Mouse (Mus musculus): ENCODE data around the gene Bmpr2. TPM values are rescaled to one million over a fixed set of nuclear protein-coding genes. Genes with fewer than 3 reads are reported as not detected.

Bmpr2 gene
- polyA plus RNA-seq, 1 experiment from 2014 or later, result 10.1 TPM

DNA sequence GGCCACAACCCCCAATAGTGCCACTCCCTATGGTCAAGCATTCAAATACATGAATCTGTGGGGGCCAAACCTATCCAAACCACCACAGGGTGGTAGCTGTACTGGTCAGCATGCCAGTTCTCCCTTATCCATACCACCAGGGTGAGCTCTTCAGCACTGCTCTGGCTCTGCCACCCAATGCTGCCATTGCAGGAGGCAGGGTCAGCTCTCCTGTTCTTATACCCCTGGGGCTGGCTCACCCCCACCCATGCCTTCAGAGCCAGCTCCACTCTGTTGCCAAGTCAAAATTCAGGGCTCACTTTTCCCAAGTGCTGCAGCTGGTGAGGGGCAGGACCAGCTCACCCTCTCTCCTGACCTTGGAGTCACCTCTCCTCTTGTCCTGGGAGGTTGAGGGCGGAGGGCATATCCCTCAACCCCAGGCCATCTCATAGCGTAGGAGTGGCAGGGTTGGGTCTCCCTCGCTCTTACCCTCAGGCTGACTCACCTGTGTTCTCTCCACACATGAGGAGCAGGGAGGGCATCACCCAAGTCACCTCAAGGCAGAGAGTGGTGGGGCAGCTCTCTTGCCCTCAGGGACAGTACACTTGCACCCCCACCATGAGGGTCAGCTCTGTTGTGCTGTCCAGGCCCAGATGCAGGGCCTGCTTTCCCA is 162.9 kb downstream of the Bmpr2 start:
- ATAC-seq, result peak; percentile 27; the same call in 1 of the 2 replicates
- Histone ChIP-seq H3K36me3 (ENCODE audit: control insufficient read depth, insufficient read depth, low read length) (no peaks in the 10 kb centered on the region), H3K4me2 (ENCODE audit: low read length) (no peak overlapping the region), H3K9ac (ENCODE audit: low read depth, low read length) (no peak overlapping the region), H3K27ac (ENCODE audit: low read depth, low read length) (no peak overlapping the region), H3K4me3 (ENCODE audit: low read length) (no peak overlapping the region), H3K9me3 (ENCODE audit: control insufficient read depth, low read length) (no peaks in the 10 kb centered on the region), H3K4me1 (ENCODE audit: control insufficient read depth, insufficient read depth, low read depth, low read length) (no peaks in the 10 kb centered on the region; the same call in 1 of the 2 replicates), H3K27me3 (replicated peaks; ENCODE audit: control insufficient read depth, insufficient read depth, low read length) (no peaks in the 10 kb centered on the region)
- WGBS, result 94% methylated on average over 3 of the region's 3 CpGs

DNA sequence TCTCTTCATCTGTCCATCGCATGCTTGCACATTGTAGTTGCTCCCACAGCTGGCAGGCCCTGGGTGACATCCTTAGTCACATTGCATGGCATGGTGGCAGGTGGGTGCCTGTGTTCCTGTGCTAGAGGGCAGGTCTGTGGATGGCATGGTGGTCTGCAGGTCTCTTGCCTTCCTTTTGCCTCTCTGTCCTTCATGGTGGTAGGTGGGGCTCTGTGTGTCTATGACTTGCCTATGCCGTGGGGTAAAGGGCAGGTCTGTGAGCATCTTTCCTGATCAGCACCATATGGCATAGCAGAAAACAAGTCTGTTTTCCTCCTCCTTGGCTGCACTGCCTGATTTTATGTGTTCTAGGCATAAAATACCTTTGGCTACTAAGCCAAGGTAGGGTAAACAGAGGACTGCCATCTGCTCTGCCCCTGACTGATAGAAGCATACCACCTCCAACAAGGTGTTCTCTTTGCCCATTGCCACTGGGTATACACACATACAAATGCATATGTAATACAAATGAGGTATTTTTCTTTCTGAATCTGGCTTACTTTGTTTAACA is 164.0 kb downstream of the Bmpr2 start:
- WGBS, result 90% methylated on average over 2 of the region's 2 CpGs
- Histone ChIP-seq H3K27me3 (replicated peaks; ENCODE audit: control insufficient read depth, insufficient read depth, low read length) (no peaks in the 10 kb centered on the region), H3K9ac (ENCODE audit: low read depth, low read length) (no peak overlapping the region), H3K4me3 (ENCODE audit: low read length) (no peak overlapping the region), H3K4me1 (ENCODE audit: control insufficient read depth, insufficient read depth, low read depth, low read length) (no peaks in the 10 kb centered on the region; the same call in 1 of the 2 replicates), H3K4me2 (ENCODE audit: low read length) (no peak overlapping the region), H3K36me3 (ENCODE audit: control insufficient read depth, insufficient read depth, low read length) (no peaks in the 10 kb centered on the region), H3K27ac (ENCODE audit: low read depth, low read length) (peak overlapping the region; percentile 12; the same call in 1 of the 2 replicates), H3K9me3 (ENCODE audit: control insufficient read depth, low read length) (no peaks in the 10 kb centered on the region)
- ATAC-seq, result 0 out of 2 replicates have a peak, but pooled peaks have one; percentile 9

Other genes with a start within 250 kb of the Bmpr2 start
- gene Gm973, start 247.1 kb upstream of the Bmpr2 start, polyA plus RNA-seq (2015; fragmentation: Nextera tagmentation; extraction: Ambion mirVana), result 11.3 and 11.5 TPM in 2 replicates
- 307 and 311 TPM in 2 replicates for gene Sumo1, start 92.6 kb upstream of the Bmpr2 start, polyA plus RNA-seq (2015; fragmentation: Nextera tagmentation; extraction: Ambion mirVana)
- gene Nop58, start 78.4 kb upstream of the Bmpr2 start, polyA plus RNA-seq (2015; fragmentation: Nextera tagmentation; extraction: Ambion mirVana), result 134 and 137 TPM in 2 replicates
- 24.0 and 31.6 TPM in 2 replicates for gene Fam117b, start 149.6 kb downstream of the Bmpr2 start, polyA plus RNA-seq (2015; fragmentation: Nextera tagmentation; extraction: Ambion mirVana)

Data from hindbrain, embryonic 16.5 days (tissue).